Mouse (Mus musculus) midbrain, embryonic 10.5 days (tissue): ENCODE data around the gene Aadacl2. TPM values are rescaled to one million over a fixed set of nuclear protein-coding genes. Genes with fewer than 3 reads are reported as not detected.

Source experiments
- polyA plus RNA-seq: library from polyadenylated mRNA; unstranded; fragments of >200 nt; fragmentation: Nextera tagmentation; extraction: Ambion mirVana; gene quantifications from 2 replicates; pipeline ENCODE4 v1.2.1, GENCODE M21; 2016

Gene Aadacl2
- polyA plus RNA-seq, 1 experiment from 2014 or later = not detected

Other genes starting within 250 kb of the Aadacl2 start
- gene Gm8298, start 145.7 kb upstream of the Aadacl2 start, polyA plus RNA-seq = not detected in 2 replicates
- not detected in 2 replicates for gene C130079G13Rik, start 81.5 kb upstream of the Aadacl2 start, polyA plus RNA-seq
- gene Aadac, start 19.0 kb downstream of the Aadacl2 start, polyA plus RNA-seq = not detected in 2 replicates
- not detected in 2 replicates for gene Sucnr1, start 75.1 kb downstream of the Aadacl2 start, polyA plus RNA-seq